In genomic region chr13:44509526-44510159, GRCm38 (mm10) we compare ENCODE assay signal across 18 mouse cellular contexts.
DNase-seq lines count a peak whose midpoint lies in the region; ATAC-seq and TF ChIP-seq lines count a peak whose summit lies in the region.
"Had no signal": no experiment of that assay in that cellular context is flagged by ENCODE, and none has a peak within 500 bp of the region (broad histone marks: within the 10 kb centered on the region; RNA-seq: fewer than 3 reads in every experiment).

No protein-coding gene starts in this region.

- H3K27me3 ChIP-seq in intestine, postnatal 0 days (replicated peaks; ENCODE audit: control insufficient read depth, insufficient read depth, low read length), result no peaks in the 10 kb centered on the region
- H3K27me3 ChIP-seq in intestine, embryonic 15.5 days (replicated peaks), result no peaks in the 10 kb centered on the region
- 0 out of 2 replicates have a peak, but pooled peaks cover 11% of the 10 kb centered on the region for H3K27me3 ChIP-seq in neural tube, embryonic 15.5 days (replicated peaks)
- H3K27me3 ChIP-seq: limb, embryonic 13.5 days; megakaryocyte, embryonic 14.5 days; Patski had no signal

- H3K9me3 ChIP-seq in intestine, postnatal 0 days (ENCODE audit: control insufficient read depth), result no peaks in the 10 kb centered on the region
- H3K9me3 ChIP-seq in intestine, embryonic 15.5 days, result no peaks in the 10 kb centered on the region
- H3K9me3 ChIP-seq in neural tube, embryonic 15.5 days (replicated peaks), result no peaks in the 10 kb centered on the region
- H3K9me3 ChIP-seq: hindbrain, embryonic 13.5 days; limb, embryonic 13.5 days had no signal

- DNase-seq in neural tube, embryonic 10.5 days (ENCODE audit: extremely low spot score, low spot score), result peak; percentile 65
- DNase-seq in fat pad, adult 2 months (ENCODE audit: extremely low read depth, low read depth, low spot score), result peak; percentile 89
- DNase-seq in layer of hippocampus, adult 9-10 months (ENCODE audit: low spot score), result no peak
- DNase-seq: cerebellum, adult 8-10 months; heart, adult 2 months; layer of hippocampus, adult 9-11 months; thymus, postnatal 25 days had no signal

- no peaks in the 10 kb centered on the region for H3K36me3 ChIP-seq in intestine, postnatal 0 days (ENCODE audit: control insufficient read depth, insufficient read depth)
- no peaks in the 10 kb centered on the region for H3K36me3 ChIP-seq in intestine, embryonic 15.5 days
- H3K36me3 ChIP-seq in neural tube, embryonic 15.5 days, result no peaks in the 10 kb centered on the region
- H3K36me3 ChIP-seq: hindbrain, embryonic 13.5 days; limb, embryonic 13.5 days had no signal

- no peak overlapping the region for H3K9ac ChIP-seq in intestine, postnatal 0 days (ENCODE audit: low read depth, low read length)
- H3K9ac ChIP-seq in intestine, embryonic 15.5 days, result no peak overlapping the region
- H3K9ac ChIP-seq in neural tube, embryonic 15.5 days (replicated peaks), result no peak overlapping the region
- H3K9ac ChIP-seq: hindbrain, embryonic 13.5 days; limb, embryonic 13.5 days; liver, embryonic 14.5 days had no signal

- TF ChIP-seq CTCF in intestine, postnatal 0 days (IDR thresholded peaks at IDR 0.05; ENCODE audit: low read depth), result peak; percentile 9; the same call in 1 of the 2 replicates

- 39% methylated on average over 11 of the region's 11 CpGs for WGBS in intestine, postnatal 0 days
- 41% methylated on average over 11 of the region's 11 CpGs for WGBS in intestine, embryonic 15.5 days
- WGBS in neural tube, embryonic 15.5 days, result 14% methylated on average over 11 of the region's 11 CpGs

- no peak overlapping the region for H3K4me3 ChIP-seq in intestine, postnatal 0 days (ENCODE audit: low read depth, low read length)
- H3K4me3 ChIP-seq in intestine, embryonic 15.5 days (replicated peaks), result no peak overlapping the region
- no peak overlapping the region for H3K4me3 ChIP-seq in neural tube, embryonic 15.5 days (replicated peaks)
- H3K4me3 ChIP-seq: heart, adult 2 months; hindbrain, embryonic 13.5 days; limb, embryonic 13.5 days; megakaryocyte, embryonic 14.5 days had no signal

- H3K4me1 ChIP-seq in intestine, postnatal 0 days (replicated peaks; ENCODE audit: control insufficient read depth, insufficient read depth, low read length), result no peaks in the 10 kb centered on the region
- H3K4me1 ChIP-seq in intestine, embryonic 15.5 days (replicated peaks), result peaks cover 3% of the 10 kb centered on the region; the same call in 1 of the 2 replicates
- H3K4me1 ChIP-seq in neural tube, embryonic 15.5 days, result peaks cover 4% of the 10 kb centered on the region; the same call in 1 of the 2 replicates

- H3K27ac ChIP-seq in intestine, postnatal 0 days (ENCODE audit: low read depth, low read length), result no peak overlapping the region
- H3K27ac ChIP-seq in intestine, embryonic 15.5 days, result no peak overlapping the region
- no peak overlapping the region for H3K27ac ChIP-seq in neural tube, embryonic 15.5 days (replicated peaks)
- H3K27ac ChIP-seq: heart, adult 2 months; hindbrain, embryonic 13.5 days; limb, embryonic 13.5 days; liver, embryonic 14.5 days had no signal

- H3K4me2 ChIP-seq in intestine, postnatal 0 days (replicated peaks; ENCODE audit: low read depth), result no peak overlapping the region
- no peak overlapping the region for H3K4me2 ChIP-seq in intestine, embryonic 15.5 days (replicated peaks)
- H3K4me2 ChIP-seq in neural tube, embryonic 15.5 days, result no peak overlapping the region
- H3K4me2 ChIP-seq: hindbrain, embryonic 13.5 days; limb, embryonic 13.5 days had no signal

- no peak for ATAC-seq in intestine, postnatal 0 days
- no peak for ATAC-seq in intestine, embryonic 15.5 days
- no peak for ATAC-seq in neural tube, embryonic 15.5 days (ENCODE audit: low FRiP score)
- ATAC-seq in granulocyte monocyte progenitor cell, adult 5-6 weeks (replicated peaks; ENCODE audit: poor library complexity, severe bottlenecking), result no peak
- ATAC-seq: forebrain, embryonic 16.5 days; intestine, embryonic 16.5 days; Patski had no signal
